Mouse (Mus musculus) WW6 (cell line): ENCODE data around the gene Ckmt1.

Source experiments
- DNase-seq: peaks from one replicate; pipeline ENCODE4 v3.0.0-alpha.2; 2013; ENCODE audit warnings: low read depth, low spot score

The Ckmt1 gene

DNA sequence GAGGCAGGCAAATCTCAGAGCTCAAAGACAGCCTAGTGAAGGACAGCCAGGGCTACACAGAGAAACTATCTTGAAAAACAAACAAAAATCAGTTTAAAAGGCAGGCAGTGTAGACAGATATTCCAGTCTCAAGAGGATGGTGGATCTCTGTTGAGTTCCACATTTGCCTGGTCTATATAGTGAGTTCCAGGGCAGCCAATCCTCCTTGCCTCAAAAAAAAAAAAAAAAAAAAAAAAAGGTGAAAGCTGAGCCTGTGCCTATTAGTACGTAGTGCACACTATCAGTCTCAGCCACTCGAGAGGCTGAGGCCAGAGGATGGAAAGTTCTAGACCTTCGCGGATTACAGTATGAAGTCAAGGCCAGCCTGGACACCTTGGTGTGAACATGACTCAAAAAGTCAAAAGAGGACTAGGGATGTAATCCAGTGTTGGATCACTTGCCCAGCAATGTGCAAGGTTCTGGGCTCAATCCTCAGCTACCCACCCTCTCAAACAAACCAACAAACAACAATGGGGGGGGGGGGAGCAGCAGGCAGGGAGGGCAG lies 55.4 kb downstream of the Ckmt1 start:
- no peak for DNase-seq
